Mouse (Mus musculus): ENCODE data around the gene Epx. TPM values are rescaled to one million over a fixed set of nuclear protein-coding genes. Genes with fewer than 3 reads are reported as not detected.
"Not testable (repeated sequence)": the region's sequence is repeated elsewhere in the genome, so short reads cannot be mapped to it uniquely, and the experiment has no call there.

Gene Epx
- polyA plus RNA-seq (2012; ENCODE audit: insufficient read depth, insufficient read length, missing spikeins), result not detected in 2 replicates

- Histone ChIP-seq H3K27ac (replicated peaks; ENCODE audit: low read depth, low read length) (no peak within 1 kb of the TSS), H3K4me3 (ENCODE audit: insufficient read depth, low read depth, low read length) (no peak within 1 kb of the TSS), H3K4me1 (ENCODE audit: control insufficient read depth, insufficient read depth, insufficient read length, low read length) (no peaks in the 10 kb centered on the region)
Measured at GRCm38 (mm10) chr11:87875436-87875835, at the start of gene Epx. Gene Epx, minus strand, starts transcription at chr11:87875536.

DNA sequence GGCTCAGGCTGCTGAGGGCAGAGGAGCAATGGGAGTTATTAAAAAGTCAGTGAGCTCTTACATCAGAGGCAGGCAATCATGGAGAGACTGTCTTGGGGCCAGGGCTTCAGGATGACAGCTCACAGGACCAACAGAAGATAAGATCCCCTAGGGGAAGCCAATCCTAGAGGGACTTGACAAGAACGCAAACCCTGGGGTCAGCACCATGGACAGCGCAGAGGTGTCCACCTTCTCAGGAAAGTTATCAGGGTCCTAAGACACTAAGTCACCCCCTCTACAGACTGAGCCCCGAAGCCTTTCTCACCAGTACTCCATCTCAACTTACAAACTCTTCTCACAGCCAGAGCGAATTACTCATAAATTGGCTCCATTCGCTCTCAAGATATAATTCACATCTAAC is 45.6 kb upstream of the Epx start, which contains the start of gene Olfr464:
TSS of gene Olfr464 (minus strand) at position 2 of the 400 bp plus-strand sequence.
- H3K4me1 ChIP-seq (ENCODE audit: control insufficient read depth, insufficient read depth, insufficient read length, low read length), result no peaks in the 10 kb centered on the region
- no peak within 1 kb of the TSS for H3K4me3 ChIP-seq (ENCODE audit: insufficient read depth, low read depth, low read length)
- H3K27ac ChIP-seq (replicated peaks; ENCODE audit: low read depth, low read length), result no peak within 1 kb of the TSS

GRCm38 (mm10) chr11:87920301-87920700 is 45.0 kb upstream of the Epx start:
- Histone ChIP-seq H3K4me3 (ENCODE audit: insufficient read depth, low read depth, low read length) (no peak overlapping the region), H3K27ac (replicated peaks; ENCODE audit: low read depth, low read length) (no peak overlapping the region), H3K4me1 (ENCODE audit: control insufficient read depth, insufficient read depth, insufficient read length, low read length) (no peaks in the 10 kb centered on the region)

DNA sequence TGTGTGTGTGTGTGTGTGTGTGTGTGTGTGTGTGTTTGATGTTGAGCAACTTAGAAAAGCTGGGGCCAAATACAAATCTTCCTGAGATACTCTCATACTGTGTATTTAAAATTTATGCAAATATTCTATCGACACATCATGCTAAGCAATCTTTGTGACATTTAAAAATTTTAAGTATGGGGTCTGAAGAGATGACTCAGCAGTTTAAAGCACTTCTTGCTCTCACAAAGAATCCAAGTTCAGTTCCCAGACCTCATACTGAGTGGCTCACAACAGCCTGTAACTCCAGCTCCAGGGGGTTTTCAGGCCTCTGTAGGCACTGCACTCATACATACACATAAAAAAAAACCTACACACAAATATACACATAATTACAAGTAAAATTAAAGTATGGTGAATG is 40.7 kb upstream of the Epx start:
- no peak overlapping the region for H3K27ac ChIP-seq (replicated peaks; ENCODE audit: low read depth, low read length)
- no peaks in the 10 kb centered on the region for H3K4me1 ChIP-seq (ENCODE audit: control insufficient read depth, insufficient read depth, insufficient read length, low read length)
- no peak overlapping the region for H3K4me3 ChIP-seq (ENCODE audit: insufficient read depth, low read depth, low read length)

GRCm38 (mm10) chr11:87904331-87904730 is 29.0 kb upstream of the Epx start:
- H3K4me3 ChIP-seq (ENCODE audit: insufficient read depth, low read depth, low read length), result no peak overlapping the region
- no peaks in the 10 kb centered on the region for H3K4me1 ChIP-seq (ENCODE audit: control insufficient read depth, insufficient read depth, insufficient read length, low read length)
- no peak overlapping the region for H3K27ac ChIP-seq (replicated peaks; ENCODE audit: low read depth, low read length)

- Histone ChIP-seq H3K4me3 (ENCODE audit: insufficient read depth, low read depth, low read length) (no peak within 1 kb of the TSS), H3K27ac (replicated peaks; ENCODE audit: low read depth, low read length) (no peak within 1 kb of the TSS), H3K4me1 (ENCODE audit: control insufficient read depth, insufficient read depth, insufficient read length, low read length) (no peaks in the 10 kb centered on the region)
Measured at GRCm38 (mm10) chr11:87897287-87897686, 22.0 kb upstream of the Epx start, which contains the start of gene Olfr463. Gene Olfr463, minus strand, starts transcription at chr11:87897387.

GRCm38 (mm10) chr11:87892168-87892567 is 16.8 kb upstream of the Epx start, which contains the start of gene Olfr462:
Gene Olfr462, minus strand, starts transcription at chr11:87892268.
- Histone ChIP-seq H3K27ac (replicated peaks; ENCODE audit: low read depth, low read length) (no peak within 1 kb of the TSS), H3K4me1 (ENCODE audit: control insufficient read depth, insufficient read depth, insufficient read length, low read length) (no peaks in the 10 kb centered on the region), H3K4me3 (ENCODE audit: insufficient read depth, low read depth, low read length) (no peak within 1 kb of the TSS)

- no peak overlapping the region for H3K27ac ChIP-seq (replicated peaks; ENCODE audit: low read depth, low read length)
- H3K4me1 ChIP-seq (ENCODE audit: control insufficient read depth, insufficient read depth, insufficient read length, low read length), result no peaks in the 10 kb centered on the region
- H3K4me3 ChIP-seq (ENCODE audit: insufficient read depth, low read depth, low read length), result no peak overlapping the region
Measured at GRCm38 (mm10) chr11:87884856-87885255, 9.5 kb upstream of the Epx start.

DNA sequence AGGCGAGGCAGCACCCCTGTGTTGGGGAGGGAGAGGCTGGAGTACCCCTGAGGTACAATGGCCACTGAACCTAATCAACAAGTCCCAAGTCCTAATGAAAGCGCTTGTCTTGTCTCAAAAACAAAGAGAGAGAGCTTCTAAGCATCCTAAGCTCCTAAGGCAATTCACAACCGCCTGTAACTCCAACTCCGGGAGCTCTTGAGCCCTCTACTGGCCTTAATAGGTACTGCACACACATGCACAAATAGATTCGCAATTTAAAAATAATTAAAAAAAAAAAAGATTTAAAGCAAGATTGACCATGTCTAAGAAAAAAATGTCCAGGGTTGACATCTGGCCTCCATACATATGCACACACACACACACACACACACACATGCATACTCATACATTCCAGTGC is 8.2 kb upstream of the Epx start:
- Histone ChIP-seq H3K27ac (replicated peaks; ENCODE audit: low read depth, low read length) (no peak overlapping the region), H3K4me1 (ENCODE audit: control insufficient read depth, insufficient read depth, insufficient read length, low read length) (no peaks in the 10 kb centered on the region)

GRCm38 (mm10) chr11:87881714-87882113 is 6.4 kb upstream of the Epx start:
- H3K4me1 ChIP-seq (ENCODE audit: control insufficient read depth, insufficient read depth, insufficient read length, low read length), result no peaks in the 10 kb centered on the region
- no peak overlapping the region for H3K27ac ChIP-seq (replicated peaks; ENCODE audit: low read depth, low read length)
- no peak overlapping the region for H3K4me3 ChIP-seq (ENCODE audit: insufficient read depth, low read depth, low read length)

More for the DNA sequence above, 8.2 kb upstream of the Epx start:
- no peak overlapping the region for H3K4me3 ChIP-seq (ENCODE audit: insufficient read depth, low read depth, low read length)

DNA sequence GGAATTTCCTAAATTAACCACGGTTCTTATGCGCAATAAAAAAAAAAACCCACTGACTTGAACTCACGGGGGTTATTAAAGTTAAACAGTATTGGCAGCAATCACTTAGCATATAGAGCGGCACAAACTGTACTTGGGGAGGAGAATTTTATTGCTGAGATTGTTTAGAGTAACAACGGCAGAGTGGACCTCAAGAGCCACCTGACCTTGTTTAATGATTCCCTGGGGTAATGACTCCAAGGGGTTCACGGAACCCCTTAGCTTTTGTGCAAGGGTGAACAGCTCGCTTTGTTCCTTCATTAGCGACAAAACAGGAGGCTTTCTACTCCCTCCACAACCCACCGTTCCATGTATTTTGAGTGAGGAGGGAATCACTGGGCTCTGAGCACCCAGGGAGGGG is 4.5 kb upstream of the Epx start:
- H3K4me1 ChIP-seq (ENCODE audit: control insufficient read depth, insufficient read depth, insufficient read length, low read length), result no peaks in the 10 kb centered on the region
- no peak overlapping the region for H3K27ac ChIP-seq (replicated peaks; ENCODE audit: low read depth, low read length)
- H3K4me3 ChIP-seq (ENCODE audit: insufficient read depth, low read depth, low read length), result no peak overlapping the region

- H3K27ac ChIP-seq (replicated peaks; ENCODE audit: low read depth, low read length), result no peak overlapping the region
- H3K4me1 ChIP-seq (ENCODE audit: control insufficient read depth, insufficient read depth, insufficient read length, low read length), result no peaks in the 10 kb centered on the region
- no peak overlapping the region for H3K4me3 ChIP-seq (ENCODE audit: insufficient read depth, low read depth, low read length)
Measured at GRCm38 (mm10) chr11:87871766-87872165, 3.6 kb downstream of the Epx start.

- no peak overlapping the region for H3K4me3 ChIP-seq (ENCODE audit: insufficient read depth, low read depth, low read length)
- H3K27ac ChIP-seq (replicated peaks; ENCODE audit: low read depth, low read length), result no peak overlapping the region
- H3K4me1 ChIP-seq (ENCODE audit: control insufficient read depth, insufficient read depth, insufficient read length, low read length), result no peaks in the 10 kb centered on the region
Measured at GRCm38 (mm10) chr11:87870096-87870495, 5.2 kb downstream of the Epx start.

DNA sequence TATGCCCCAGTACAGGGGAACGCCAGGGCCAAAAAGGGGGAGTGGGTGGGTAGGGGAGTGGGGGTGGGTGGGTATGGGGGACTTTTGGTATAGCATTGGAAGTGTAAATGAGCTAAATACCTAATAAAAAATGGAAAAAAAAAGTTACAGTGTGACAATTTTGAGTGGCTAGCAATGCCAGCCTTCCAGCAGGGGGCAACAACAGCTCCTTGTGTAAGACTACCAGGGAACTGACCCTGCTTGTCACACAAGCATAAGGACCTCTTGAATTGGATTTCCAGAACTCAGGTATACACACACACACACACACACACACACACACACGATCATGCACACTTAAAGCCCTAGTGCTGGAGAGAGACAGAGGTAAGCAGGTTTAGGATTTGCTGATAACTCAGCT is 8.4 kb downstream of the Epx start:
- not testable (repeated sequence) for H3K27ac ChIP-seq (replicated peaks; ENCODE audit: low read depth, low read length); H3K4me1 ChIP-seq (ENCODE audit: control insufficient read depth, insufficient read depth, insufficient read length, low read length); H3K4me3 ChIP-seq (ENCODE audit: insufficient read depth, low read depth, low read length)

DNA sequence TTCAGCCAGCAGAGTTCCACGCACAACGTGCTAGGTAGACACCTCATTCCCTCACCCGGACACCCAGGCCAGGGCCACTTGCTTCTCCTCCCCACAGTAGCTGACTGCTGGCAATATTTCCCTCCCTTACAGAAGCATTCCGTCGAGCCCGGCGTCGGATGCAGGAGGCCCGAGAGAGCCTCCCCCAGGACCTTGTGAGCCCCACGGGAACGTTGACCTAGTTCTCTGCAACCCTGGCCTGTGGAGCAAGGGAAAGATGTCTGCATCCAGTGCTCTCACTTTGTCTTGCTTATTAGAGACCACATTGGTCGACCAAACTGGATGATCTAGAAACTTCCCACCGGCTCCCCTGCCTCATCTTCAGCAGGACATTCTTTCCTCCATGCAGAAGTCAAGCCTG is 12.5 kb downstream of the Epx start:
- H3K27ac ChIP-seq (replicated peaks; ENCODE audit: low read depth, low read length), result no peak overlapping the region

DNA sequence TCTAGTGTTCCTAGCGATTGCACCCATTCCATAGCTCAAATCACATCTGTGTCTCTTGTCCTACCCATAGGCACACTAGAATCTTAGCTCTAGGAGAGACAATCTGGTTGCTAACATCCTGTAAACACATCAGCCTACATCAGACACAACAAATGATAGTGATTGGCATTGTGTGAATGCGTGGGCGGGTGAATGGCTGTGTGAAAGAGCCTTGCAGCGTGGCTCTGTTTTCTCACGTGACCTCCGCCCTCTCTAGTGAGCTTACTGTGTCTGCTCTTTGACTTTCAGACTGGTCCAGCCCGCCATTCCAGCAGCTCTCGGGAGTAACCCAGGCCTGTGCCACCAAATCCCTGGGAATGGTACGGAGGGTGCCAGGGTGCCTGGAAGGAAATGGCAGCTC is 14.9 kb downstream of the Epx start:
- no peaks in the 10 kb centered on the region for H3K4me1 ChIP-seq (ENCODE audit: control insufficient read depth, insufficient read depth, insufficient read length, low read length)

More for the DNA sequence above, 12.5 kb downstream of the Epx start:
- Histone ChIP-seq H3K4me3 (ENCODE audit: insufficient read depth, low read depth, low read length) (no peak overlapping the region), H3K4me1 (ENCODE audit: control insufficient read depth, insufficient read depth, insufficient read length, low read length) (no peaks in the 10 kb centered on the region)

GRCm38 (mm10) chr11:87859273-87859672 is 16.1 kb downstream of the Epx start:
- no peak overlapping the region for H3K27ac ChIP-seq (replicated peaks; ENCODE audit: low read depth, low read length)

More for the DNA sequence above, 14.9 kb downstream of the Epx start:
- no peak overlapping the region for H3K4me3 ChIP-seq (ENCODE audit: insufficient read depth, low read depth, low read length)
- no peak overlapping the region for H3K27ac ChIP-seq (replicated peaks; ENCODE audit: low read depth, low read length)

More at GRCm38 (mm10) chr11:87859273-87859672, 16.1 kb downstream of the Epx start:
- H3K4me3 ChIP-seq (ENCODE audit: insufficient read depth, low read depth, low read length), result no peak overlapping the region
- H3K4me1 ChIP-seq (ENCODE audit: control insufficient read depth, insufficient read depth, insufficient read length, low read length), result no peaks in the 10 kb centered on the region
